Comparison of ENCODE assay signal across 11 mouse cellular contexts in the genomic region with DNA sequence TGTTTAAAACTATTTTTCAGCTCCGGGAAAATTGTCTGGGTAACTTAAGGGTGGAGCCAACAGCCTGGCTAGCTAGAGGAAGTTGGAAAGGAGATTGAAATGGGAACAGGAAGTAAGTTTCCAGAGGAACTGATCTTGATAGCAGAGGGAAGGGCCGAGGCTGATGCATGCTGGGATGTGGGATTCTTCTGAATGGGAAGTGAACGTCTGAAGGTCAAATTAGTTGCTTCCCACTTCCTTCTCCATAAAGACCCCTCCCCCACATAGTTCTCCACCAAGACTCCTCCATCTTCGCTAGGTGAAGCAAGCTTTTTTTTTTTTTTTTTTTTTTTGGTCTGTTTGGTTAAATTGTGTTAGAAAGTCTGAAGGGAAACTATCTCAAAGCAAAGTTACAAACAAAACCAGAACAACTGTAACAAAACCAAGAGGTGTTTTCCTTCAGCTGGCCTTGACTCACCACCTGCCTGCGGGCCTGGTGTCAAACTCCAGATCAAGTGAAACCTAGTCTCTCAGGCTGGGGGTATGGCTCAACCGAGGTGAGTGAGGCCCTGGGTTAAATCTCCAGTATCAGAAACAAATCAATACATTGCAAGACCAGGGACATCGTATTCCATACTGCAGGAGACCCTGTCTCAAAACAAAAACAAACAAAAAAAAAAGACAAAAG. TPM values are rescaled to one million over a fixed set of nuclear protein-coding genes. Genes with fewer than 3 reads are reported as not detected.
DNase-seq lines count a peak whose midpoint lies in the region; ATAC-seq and TF ChIP-seq lines count a peak whose summit lies in the region.
"Had no signal": no experiment of that assay in that cellular context is flagged by ENCODE, and none has a peak within 500 bp of the region (broad histone marks: within the 10 kb centered on the region; RNA-seq: fewer than 3 reads in every experiment).

No protein-coding gene starts in this region.

- TF ChIP-seq CTCF in MEL (IDR thresholded peaks at IDR 0.05 in 2 of 3, conservative IDR thresholded peaks at IDR 0.05 in 1 of 3; ENCODE audit: control insufficient read depth in 1 of 3, insufficient read depth in 1 of 3, low read depth in 2 of 3, low read length in 3 of 3, poor library complexity in 1 of 3, severe bottlenecking in 1 of 3) = no peak
- TF ChIP-seq CTCF in cerebellum, adult 2 months (IDR thresholded peaks at IDR 0.05; ENCODE audit: borderline replicate concordance, insufficient read depth, low read depth, low read length) = no peak

- peak overlapping the region; percentile 8 to 12; a peak in 2 of 4 replicates for H3K4me3 ChIP-seq in MEL (ENCODE audit: control insufficient read depth in 1 of 2, insufficient read depth in 1 of 2, low read depth in 2 of 2, low read length in 2 of 2)
- H3K4me3 ChIP-seq in intestine, embryonic 16.5 days (ENCODE audit: low read length) = no peak overlapping the region
- no peak overlapping the region for H3K4me3 ChIP-seq in cerebellum, adult 2 months (replicated peaks; ENCODE audit: insufficient read depth, low read depth, low read length)

- no peak overlapping the region for H3K4me2 ChIP-seq in intestine, embryonic 16.5 days (ENCODE audit: low read depth, low read length)

- no peaks in the 10 kb centered on the region for H3K79me2 ChIP-seq in MEL (ENCODE audit: control insufficient read depth, insufficient read depth, low read length, poor library complexity)

- TF ChIP-seq POLR2A in MEL (IDR thresholded peaks at IDR 0.05; ENCODE audit: control insufficient read depth in 1 of 2, insufficient read depth in 1 of 2, low read depth in 1 of 2, low read length in 2 of 2, poor library complexity in 1 of 2) = 0 out of 4 replicates have a peak, but pooled peaks of 1 of the 2 experiments have one; percentile 28
- no peak for TF ChIP-seq POLR2A in cerebellum, adult 2 months (IDR thresholded peaks at IDR 0.05; ENCODE audit: borderline replicate concordance, insufficient read depth, low read length)

- peak overlapping the region; percentile 72 for H3K27ac ChIP-seq in MEL (ENCODE audit: control insufficient read depth, low read depth, low read length)
- peak overlapping the region; percentile 8; the same call in 1 of the 2 replicates for H3K27ac ChIP-seq in intestine, embryonic 16.5 days (ENCODE audit: low read length)
- H3K27ac ChIP-seq in cerebellum, adult 2 months (ENCODE audit: insufficient read depth, low read length) = no peak overlapping the region

- peak; percentile 57 to 71; a peak in 3 of 4 replicates for TF ChIP-seq EP300 in MEL (IDR thresholded peaks at IDR 0.05; ENCODE audit: low read depth in 1 of 2, low read length in 2 of 2)

- no peaks in the 10 kb centered on the region for H3K9me3 ChIP-seq in MEL (replicated peaks; ENCODE audit: insufficient read depth, low read length)
- no peaks in the 10 kb centered on the region for H3K9me3 ChIP-seq in intestine, embryonic 16.5 days (ENCODE audit: control insufficient read depth, low read length)

- 54% methylated on average over 7 of the region's 7 CpGs for WGBS in intestine, embryonic 16.5 days
- WGBS in cerebellum, adult 2 months = 77% methylated on average over 7 of the region's 7 CpGs

- peak overlapping the region; percentile 44 for H3K9ac ChIP-seq in MEL (ENCODE audit: control insufficient read depth, low read depth, low read length, poor library complexity, severe bottlenecking)
- H3K9ac ChIP-seq in intestine, embryonic 16.5 days (ENCODE audit: low read depth, low read length) = no peak overlapping the region

- DNase-seq in gastrocnemius, postnatal 14 days = peak; percentile 35
- DNase-seq in gastrocnemius, postnatal 10 days = no peak
- peak; percentile 78 for DNase-seq in MEL (ENCODE audit: low read depth, low spot score)
- DNase-seq in lung, postnatal 25 days (ENCODE audit: low spot score) = peak; percentile 75
- DNase-seq in layer of hippocampus, postnatal 36 days = no peak
- DNase-seq in cerebellum, adult 2 months = no peak
- no peak for DNase-seq in frontal cortex, adult 2 months (ENCODE audit: extremely low spot score in 1 of 2, low spot score in 1 of 2)
- DNase-seq: cerebellum, adult 9-10 months; right cerebral cortex, adult 18-20 months had no signal

- no peak for TF ChIP-seq RAD21 in MEL (IDR thresholded peaks at IDR 0.05; ENCODE audit: low read depth, low read length)

- peaks cover 19 to 20% of the 10 kb centered on the region in 2 experiments for H3K4me1 ChIP-seq in MEL (ENCODE audit: control insufficient read depth in 1 of 2, insufficient read depth in 2 of 2, low read length in 2 of 2)
- H3K4me1 ChIP-seq in intestine, embryonic 16.5 days (ENCODE audit: control insufficient read depth, insufficient read depth, low read length) = no peaks in the 10 kb centered on the region
- H3K4me1 ChIP-seq in cerebellum, adult 2 months (ENCODE audit: control insufficient read depth, insufficient read depth, low read length) = no peaks in the 10 kb centered on the region

- intact Hi-C loops in gastrocnemius, postnatal 14 days (cut with DNase I; ENCODE audit: low total_unique reads) = no loop called here

- H3K27me3 ChIP-seq in MEL (ENCODE audit: control insufficient read depth in 1 of 2, insufficient read depth in 2 of 2, low read length in 2 of 2) = no peaks in the 10 kb centered on the region
- H3K27me3 ChIP-seq in intestine, embryonic 16.5 days (replicated peaks; ENCODE audit: control insufficient read depth, insufficient read depth, low read length) = no peaks in the 10 kb centered on the region
- H3K27me3 ChIP-seq in cerebellum, adult 2 months (ENCODE audit: control insufficient read depth, insufficient read depth, low read length) = no peaks in the 10 kb centered on the region
- H3K27me3 ChIP-seq: Patski had no signal

- H3K36me3 ChIP-seq in MEL (ENCODE audit: control insufficient read depth in 1 of 2, insufficient read depth in 2 of 2, low read length in 2 of 2) = peaks cover 0 to 27% of the 10 kb centered on the region in 2 experiments; a peak in 2 of 4 replicates
- no peaks in the 10 kb centered on the region for H3K36me3 ChIP-seq in intestine, embryonic 16.5 days (ENCODE audit: control insufficient read depth, insufficient read depth, low read length)

- ATAC-seq in intestine, embryonic 16.5 days = peak; percentile 61
- ATAC-seq: Patski had no signal

TF ChIP-seq in MEL, 35 proteins besides CTCF, POLR2A, EP300 and RAD21:
- TF ChIP-seq GATA1 (IDR thresholded peaks at IDR 0.05; ENCODE audit: low read depth, low read length) (peak; percentile 90), MAZ (IDR thresholded peaks at IDR 0.05; ENCODE audit: low read depth, low read length) (no peak), MYB (IDR thresholded peaks at IDR 0.05; ENCODE audit: low read depth, low read length) (no peak), MYC (IDR thresholded peaks at IDR 0.05; ENCODE audit: low read depth, low read length) (peak; percentile 43), ETS1 (IDR thresholded peaks at IDR 0.05; ENCODE audit: low read depth, low read length) (peak; percentile 51; the same call in 1 of the 2 replicates), UBTF (IDR thresholded peaks at IDR 0.05; ENCODE audit: borderline replicate concordance, insufficient read depth, low read depth, low read length) (no peak), HCFC1 (IDR thresholded peaks at IDR 0.05; ENCODE audit: low read depth, low read length) (peak; percentile 67; the same call in 1 of the 2 replicates), E2F4 (IDR thresholded peaks at IDR 0.05; ENCODE audit: borderline replicate concordance, low read depth, low read length) (no peak), MXI1 (IDR thresholded peaks at IDR 0.05; ENCODE audit: low read depth, low read length) (0 out of 2 replicates have a peak, but pooled peaks have one; percentile 9), RCOR1 (IDR thresholded peaks at IDR 0.05; ENCODE audit: low read depth, low read length) (peak; percentile 58), TCF12 (IDR thresholded peaks at IDR 0.05; ENCODE audit: low read depth, low read length) (0 out of 2 replicates have a peak, but pooled peaks have one; percentile 3), ZNF384 (IDR thresholded peaks at IDR 0.05; ENCODE audit: low read depth, low read length) (peak; percentile 83), ELF1 (IDR thresholded peaks at IDR 0.05; ENCODE audit: low read depth, low read length) (peak; percentile 80)

RNA-seq across cellular contexts. Expression of a gene that starts 10.6 kb away (rescaled TPM):
- total RNA-seq in gastrocnemius, postnatal 14 days (2021) = 10 to 100 TPM; 14.1 to 15.5 TPM
- 10 to 100 TPM; 14.2 to 16.7 TPM for total RNA-seq in gastrocnemius, postnatal 10 days (2021)
- total RNA-seq in MEL (2012; rRNA removed) = 11.8 and 14.8 TPM in 2 replicates
- 10 to 100 TPM in 1 of 2 experiments, not detected in 1; 19.1 TPM for polyA plus RNA-seq in MEL (2012; ENCODE audit: insufficient read depth in 1 of 2, insufficient read length in 2 of 2, low read depth in 1 of 2, low replicate concordance in 2 of 2, missing spikeins in 1 of 2)
- polyA plus RNA-seq in intestine, embryonic 16.5 days (2015; fragmentation: Nextera tagmentation; extraction: Ambion mirVana) = 12.2 and 12.4 TPM in 2 replicates
- 10 to 100 TPM; 21.7 to 23.1 TPM for total RNA-seq in layer of hippocampus, postnatal 36 days (2021)
- polyA plus RNA-seq in cerebellum, adult 2 months (2012; rRNA removed) = 10.9 and 11.0 TPM in 2 replicates
- polyA plus RNA-seq in frontal cortex, adult 2 months (2012; rRNA removed) = 19.5 and 20.2 TPM in 2 replicates

Comparison
In these comparisons a context has a peak if more than half of its experiments do, and no peak if none do; other contexts are left out.
1. DNase-seq: peak in gastrocnemius, postnatal 14 days (single experiment), MEL (single experiment) and lung, postnatal 25 days (single experiment); none in gastrocnemius, postnatal 10 days (single experiment), layer of hippocampus, postnatal 36 days (0 of 2), cerebellum, adult 2 months (0 of 2) and frontal cortex, adult 2 months (0 of 2).
2. H3K4me3 ChIP-seq: peak in MEL (2 of 2); none in intestine, embryonic 16.5 days (single experiment) and cerebellum, adult 2 months (single experiment).